Mouse (Mus musculus) erythroblast, embryonic 14.5 days (primary cell): Measurements from ENCODE around the gene Irak3.

Source experiments
- GATA1 ChIP-seq: IDR thresholded peaks from 2 replicates; pipeline ENCODE4 v1.6.1; 2012; ENCODE audit warnings: low read length, inconsistent platforms, mixed read lengths
- TAL1 ChIP-seq: IDR thresholded peaks from 3 replicates; pipeline ENCODE4 v1.6.1; 2012; ENCODE audit warnings: low read length, inconsistent platforms, mixed read lengths

- TF ChIP-seq GATA1 (no peak), TAL1 (no peak)
These were observed 86.7 kb downstream of the Irak3 start for GRCm38 (mm10) chr10:120115249-120115648.
